Mouse (Mus musculus): ENCODE measurements at regions not wholly inside any gene's neighbourhood (a gene's known extent, or its start where the extent isn't known, plus 50 kb on each side); places are given as distances from the start of the nearest gene placed in this dataset.

GRCm38 (mm10) chr13:60291344-60291743 lies 114.2 kb upstream of the Gas1 start:
- Histone ChIP-seq H3K9ac (ENCODE audit: low read length) (no peak overlapping the region), H3K27me3 (ENCODE audit: control insufficient read depth, insufficient read depth, low read length) (no peaks in the 10 kb centered on the region), H3K9me3 (replicated peaks; ENCODE audit: control insufficient read depth, low read length) (no peaks in the 10 kb centered on the region), H3K4me3 (ENCODE audit: low read length) (no peak overlapping the region), H3K36me3 (ENCODE audit: control insufficient read depth, insufficient read depth) (no peaks in the 10 kb centered on the region), H3K4me1 (ENCODE audit: control insufficient read depth, insufficient read depth, low read length) (peaks cover 18% of the 10 kb centered on the region), H3K27ac (ENCODE audit: low read length) (no peak overlapping the region; the same call in 1 of the 2 replicates), H3K4me2 (ENCODE audit: low read depth, low read length) (no peak overlapping the region)
- 75% methylated on average over 3 of the region's 3 CpGs for WGBS
- ATAC-seq (replicated peaks; ENCODE audit: extremely low read depth, insufficient read depth, low FRiP score), result no peak

- no peak overlapping the region for H3K27ac ChIP-seq (ENCODE audit: low read length)
- no peak for ATAC-seq (replicated peaks; ENCODE audit: extremely low read depth, insufficient read depth, low FRiP score)
- no peaks in the 10 kb centered on the region for H3K36me3 ChIP-seq (ENCODE audit: control insufficient read depth, insufficient read depth)
- H3K9ac ChIP-seq (ENCODE audit: low read length), result no peak overlapping the region
- WGBS, result 62% methylated on average over 13 of the region's 13 CpGs
- no peaks in the 10 kb centered on the region for H3K9me3 ChIP-seq (replicated peaks; ENCODE audit: control insufficient read depth, low read length)
- H3K4me2 ChIP-seq (ENCODE audit: low read depth, low read length), result no peak overlapping the region
- no peaks in the 10 kb centered on the region for H3K27me3 ChIP-seq (ENCODE audit: control insufficient read depth, insufficient read depth, low read length)
- no peak overlapping the region for H3K4me3 ChIP-seq (ENCODE audit: low read length)
- H3K4me1 ChIP-seq (ENCODE audit: control insufficient read depth, insufficient read depth, low read length), result no peaks in the 10 kb centered on the region
Measured at GRCm38 (mm10) chr13:60296201-60296895, 119.2 kb upstream of the Gas1 start.

DNA sequence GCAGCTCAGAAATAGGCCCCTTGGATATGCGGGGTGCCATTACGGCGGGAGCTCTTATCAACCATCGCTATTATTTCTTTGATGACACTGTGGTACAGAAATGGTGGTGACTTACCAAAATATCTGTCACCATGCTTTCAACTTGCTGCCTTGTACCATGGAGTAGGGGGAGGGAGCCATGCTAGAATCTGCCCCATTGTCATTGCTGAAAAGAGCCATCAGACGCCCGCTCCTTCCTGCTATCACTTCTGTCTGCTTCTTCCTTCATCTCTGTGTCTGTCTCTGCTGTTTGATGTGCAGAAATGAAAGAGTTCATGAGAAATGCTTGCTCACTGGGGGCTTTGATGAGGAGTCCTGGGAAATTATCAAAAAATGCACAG lies 119.7 kb upstream of the Gas1 start:
- H3K36me3 ChIP-seq (ENCODE audit: control insufficient read depth, insufficient read depth), result no peaks in the 10 kb centered on the region
- WGBS, result 86% methylated on average over 6 of the region's 6 CpGs
- no peak for ATAC-seq (replicated peaks; ENCODE audit: extremely low read depth, insufficient read depth, low FRiP score)
- no peak overlapping the region for H3K4me2 ChIP-seq (ENCODE audit: low read depth, low read length)
- no peaks in the 10 kb centered on the region for H3K9me3 ChIP-seq (replicated peaks; ENCODE audit: control insufficient read depth, low read length)
- no peak overlapping the region for H3K4me3 ChIP-seq (ENCODE audit: low read length)
- no peaks in the 10 kb centered on the region for H3K4me1 ChIP-seq (ENCODE audit: control insufficient read depth, insufficient read depth, low read length)
- no peak overlapping the region for H3K9ac ChIP-seq (ENCODE audit: low read length)
- H3K27me3 ChIP-seq (ENCODE audit: control insufficient read depth, insufficient read depth, low read length), result no peaks in the 10 kb centered on the region
- no peak overlapping the region for H3K27ac ChIP-seq (ENCODE audit: low read length)

DNA sequence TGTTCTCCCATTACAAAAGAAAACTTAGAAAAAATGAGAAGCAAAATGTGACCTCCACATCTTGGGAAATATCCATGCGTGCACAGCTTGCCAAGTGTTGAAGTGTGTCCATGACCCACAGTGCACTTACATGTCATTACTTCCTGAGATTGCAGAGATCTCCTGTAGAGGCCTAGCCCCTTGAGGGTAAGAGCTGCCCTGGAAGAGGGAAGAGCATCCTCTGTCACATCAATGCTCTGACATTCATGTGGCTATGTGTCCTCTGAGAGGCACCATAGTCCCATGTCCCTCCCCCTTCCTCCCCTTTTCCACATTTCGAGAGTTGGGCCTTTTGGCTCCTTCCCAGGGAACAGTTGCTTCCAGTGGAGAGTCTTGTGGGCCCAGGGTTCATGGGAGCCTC lies 121.4 kb upstream of the Gas1 start:
- Histone ChIP-seq H3K4me3 (ENCODE audit: low read length) (no peak overlapping the region), H3K36me3 (ENCODE audit: control insufficient read depth, insufficient read depth) (no peaks in the 10 kb centered on the region), H3K9me3 (replicated peaks; ENCODE audit: control insufficient read depth, low read length) (no peaks in the 10 kb centered on the region), H3K27me3 (ENCODE audit: control insufficient read depth, insufficient read depth, low read length) (no peaks in the 10 kb centered on the region), H3K27ac (ENCODE audit: low read length) (peak overlapping the region; percentile 3; the same call in 1 of the 2 replicates), H3K4me2 (ENCODE audit: low read depth, low read length) (no peak overlapping the region), H3K4me1 (ENCODE audit: control insufficient read depth, insufficient read depth, low read length) (no peaks in the 10 kb centered on the region), H3K9ac (ENCODE audit: low read length) (no peak overlapping the region)
- 49% methylated on average over 2 of the region's 2 CpGs for WGBS
- ATAC-seq (replicated peaks; ENCODE audit: extremely low read depth, insufficient read depth, low FRiP score), result no peak

DNA sequence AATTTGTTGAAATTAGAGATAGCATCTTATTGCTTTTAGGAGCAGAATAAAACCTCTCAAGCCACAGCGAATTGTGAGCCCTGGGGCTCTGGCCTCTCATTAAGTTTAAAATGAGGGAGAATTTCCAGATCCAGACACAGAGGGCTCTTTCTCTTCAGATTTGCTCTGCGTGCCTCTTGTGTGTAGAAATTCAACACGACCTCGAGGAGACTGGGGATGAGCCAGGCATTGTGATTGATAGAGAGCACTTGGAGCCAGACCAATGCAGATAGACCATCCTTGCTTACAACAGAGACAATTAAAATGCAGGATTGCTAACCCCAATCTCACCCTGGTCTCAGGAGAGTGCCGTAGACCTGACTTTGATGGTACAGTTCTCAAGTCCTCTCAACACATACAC lies 121.9 kb upstream of the Gas1 start:
- H3K27ac ChIP-seq (ENCODE audit: low read length), result peak overlapping the region; percentile 3; the same call in 1 of the 2 replicates
- H3K4me3 ChIP-seq (ENCODE audit: low read length), result no peak overlapping the region
- H3K4me1 ChIP-seq (ENCODE audit: control insufficient read depth, insufficient read depth, low read length), result no peaks in the 10 kb centered on the region
- H3K9me3 ChIP-seq (replicated peaks; ENCODE audit: control insufficient read depth, low read length), result no peaks in the 10 kb centered on the region
- H3K9ac ChIP-seq (ENCODE audit: low read length), result no peak overlapping the region
- H3K36me3 ChIP-seq (ENCODE audit: control insufficient read depth, insufficient read depth), result no peaks in the 10 kb centered on the region
- H3K27me3 ChIP-seq (ENCODE audit: control insufficient read depth, insufficient read depth, low read length), result no peaks in the 10 kb centered on the region
- no peak for ATAC-seq (replicated peaks; ENCODE audit: extremely low read depth, insufficient read depth, low FRiP score)
- H3K4me2 ChIP-seq (ENCODE audit: low read depth, low read length), result no peak overlapping the region
- 59% methylated on average over 5 of the region's 5 CpGs for WGBS

DNA sequence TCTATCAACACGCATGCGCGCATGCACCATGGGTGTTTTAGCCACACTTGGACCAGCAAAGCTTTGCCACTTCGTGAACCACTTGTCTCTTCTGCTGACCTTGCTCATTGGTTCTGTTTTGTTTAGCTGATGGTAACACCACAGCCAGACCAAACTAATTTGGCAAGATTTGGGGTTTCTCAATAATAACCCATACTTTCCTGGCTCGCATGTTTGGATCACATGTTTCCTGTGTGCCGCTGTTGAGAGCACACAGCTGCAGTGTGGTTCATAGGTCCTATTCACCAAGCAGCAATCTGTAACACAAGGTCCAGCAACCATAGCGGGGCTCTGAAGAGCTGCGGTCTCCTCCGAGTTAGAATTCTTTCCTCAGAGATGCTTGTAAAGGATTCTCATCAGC lies 126.4 kb upstream of the Gas1 start:
- no peak overlapping the region for H3K9ac ChIP-seq (ENCODE audit: low read length)
- H3K4me2 ChIP-seq (ENCODE audit: low read depth, low read length), result no peak overlapping the region
- 86% methylated on average over 9 of the region's 9 CpGs for WGBS
- H3K4me1 ChIP-seq (ENCODE audit: control insufficient read depth, insufficient read depth, low read length), result peaks cover 14% of the 10 kb centered on the region
- no peaks in the 10 kb centered on the region for H3K36me3 ChIP-seq (ENCODE audit: control insufficient read depth, insufficient read depth)
- ATAC-seq (replicated peaks; ENCODE audit: extremely low read depth, insufficient read depth, low FRiP score), result no peak
- no peak overlapping the region for H3K4me3 ChIP-seq (ENCODE audit: low read length)
- no peak overlapping the region for H3K27ac ChIP-seq (ENCODE audit: low read length)
- no peaks in the 10 kb centered on the region for H3K9me3 ChIP-seq (replicated peaks; ENCODE audit: control insufficient read depth, low read length)
- H3K27me3 ChIP-seq (ENCODE audit: control insufficient read depth, insufficient read depth, low read length), result no peaks in the 10 kb centered on the region

DNA sequence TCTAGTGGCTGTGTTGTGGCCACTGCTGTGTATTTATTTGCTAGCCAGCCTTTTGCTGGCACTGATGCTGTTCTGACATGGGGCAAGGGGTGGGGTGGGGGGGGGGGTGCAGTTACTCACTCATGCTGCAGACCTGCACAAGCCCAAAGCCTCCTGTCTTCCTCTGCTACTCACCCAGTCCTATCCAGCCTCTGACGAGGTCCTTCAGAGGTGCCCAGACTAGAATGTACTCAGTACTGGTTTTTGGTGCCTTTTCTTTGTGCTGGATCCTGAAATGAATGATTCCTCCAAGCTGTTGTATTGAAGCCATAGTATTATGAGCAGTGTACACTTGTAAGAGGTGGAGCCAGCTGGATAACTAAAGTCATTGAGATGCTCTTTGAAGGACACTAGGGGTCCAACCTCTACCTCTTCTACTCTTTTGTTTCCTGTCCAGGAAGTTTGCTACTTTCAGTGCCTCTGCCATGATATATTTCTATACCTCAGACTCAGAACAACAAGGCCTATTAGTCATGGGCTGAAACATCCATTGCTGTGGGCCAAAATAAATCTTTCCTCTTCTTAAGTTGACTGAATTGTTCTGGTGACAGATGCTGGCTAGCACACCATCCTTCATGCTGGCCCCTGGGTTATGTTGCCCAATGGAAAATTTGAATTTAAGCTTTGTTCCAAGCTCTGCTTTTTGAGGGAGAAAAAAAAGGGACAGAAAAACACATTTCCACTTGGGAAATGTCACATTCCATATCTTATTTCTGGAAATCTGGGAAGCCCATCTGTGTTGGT lies 128.1 kb upstream of the Gas1 start:
- Histone ChIP-seq H3K4me1 (ENCODE audit: control insufficient read depth, insufficient read depth, low read length) (peaks cover 18% of the 10 kb centered on the region), H3K9me3 (replicated peaks; ENCODE audit: control insufficient read depth, low read length) (no peaks in the 10 kb centered on the region), H3K9ac (ENCODE audit: low read length) (no peak overlapping the region), H3K27me3 (ENCODE audit: control insufficient read depth, insufficient read depth, low read length) (no peaks in the 10 kb centered on the region), H3K4me2 (ENCODE audit: low read depth, low read length) (no peak overlapping the region), H3K36me3 (ENCODE audit: control insufficient read depth, insufficient read depth) (no peaks in the 10 kb centered on the region), H3K4me3 (ENCODE audit: low read length) (no peak overlapping the region), H3K27ac (ENCODE audit: low read length) (no peak overlapping the region)
- 57% methylated on average over 1 of the region's 1 CpGs for WGBS
- ATAC-seq (replicated peaks; ENCODE audit: extremely low read depth, insufficient read depth, low FRiP score), result no peak

DNA sequence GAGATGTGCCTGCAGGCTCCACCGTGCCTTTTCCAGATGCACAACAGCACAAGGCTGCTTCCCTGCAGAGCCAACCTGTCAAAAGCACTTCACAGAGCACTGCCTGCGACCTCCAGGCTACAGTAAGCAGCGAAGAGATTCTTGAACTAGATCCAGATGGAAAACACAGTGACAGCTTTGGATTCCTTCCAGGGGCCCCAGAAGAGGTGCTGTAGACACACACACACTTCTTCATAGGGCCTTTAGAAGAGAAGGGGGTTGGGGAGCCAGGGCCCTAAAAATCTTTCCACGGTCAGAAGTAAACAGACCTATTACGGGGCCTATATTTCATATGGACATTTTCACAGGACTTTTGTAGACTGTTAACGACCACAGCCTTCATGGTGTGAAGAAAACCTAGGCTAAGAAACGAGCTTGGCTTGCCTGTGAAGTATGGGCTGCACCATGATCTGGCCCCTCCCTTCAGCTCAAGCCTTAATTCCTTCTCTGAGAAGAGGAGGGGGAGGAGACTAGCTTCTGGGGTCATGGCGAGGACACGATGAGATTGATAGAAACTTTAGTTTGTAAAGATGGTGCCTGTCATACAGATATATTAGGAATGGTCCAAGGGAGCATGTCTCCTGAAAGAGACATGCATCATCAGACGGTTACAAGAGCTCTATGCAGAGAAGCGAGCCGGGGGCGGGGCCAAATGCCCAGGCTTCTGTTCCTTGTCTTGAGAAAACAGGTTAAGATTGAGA lies 131.1 kb upstream of the Gas1 start:
- peak overlapping the region; percentile 69 for H3K27ac ChIP-seq (ENCODE audit: low read length)
- no peaks in the 10 kb centered on the region for H3K27me3 ChIP-seq (ENCODE audit: control insufficient read depth, insufficient read depth, low read length)
- no peaks in the 10 kb centered on the region for H3K36me3 ChIP-seq (ENCODE audit: control insufficient read depth, insufficient read depth)
- 32% methylated on average over 13 of the region's 13 CpGs for WGBS
- H3K9ac ChIP-seq (ENCODE audit: low read length), result no peak overlapping the region
- no peaks in the 10 kb centered on the region for H3K9me3 ChIP-seq (replicated peaks; ENCODE audit: control insufficient read depth, low read length)
- H3K4me1 ChIP-seq (ENCODE audit: control insufficient read depth, insufficient read depth, low read length), result peaks cover 18% of the 10 kb centered on the region
- peak; percentile 89 for ATAC-seq (replicated peaks; ENCODE audit: extremely low read depth, insufficient read depth, low FRiP score)
- H3K4me2 ChIP-seq (ENCODE audit: low read depth, low read length), result peak overlapping the region; percentile 8; the same call in 1 of the 2 replicates
- H3K4me3 ChIP-seq (ENCODE audit: low read length), result no peak overlapping the region

DNA sequence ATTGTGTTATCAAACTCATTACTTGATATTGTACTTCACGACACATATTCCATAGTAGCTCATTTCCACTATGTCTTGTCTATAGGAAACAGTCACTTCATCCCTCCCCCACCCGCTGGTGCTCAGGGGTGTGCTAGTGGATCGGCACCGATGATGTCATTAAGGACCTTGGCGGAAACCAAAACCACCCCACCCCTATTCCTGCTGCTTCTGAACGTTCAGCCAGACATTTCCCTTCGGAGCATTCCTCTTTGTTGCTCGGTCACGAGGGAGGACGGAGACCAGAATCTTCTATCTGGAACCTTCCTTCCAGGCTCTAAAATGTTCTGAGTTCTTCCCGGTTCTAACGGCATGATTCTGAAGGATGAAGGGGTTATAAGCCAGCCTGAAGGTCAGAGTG lies 132.3 kb upstream of the Gas1 start:
- Histone ChIP-seq H3K9ac (ENCODE audit: low read length) (no peak overlapping the region), H3K9me3 (replicated peaks; ENCODE audit: control insufficient read depth, low read length) (no peaks in the 10 kb centered on the region), H3K4me3 (ENCODE audit: low read length) (no peak overlapping the region), H3K4me1 (ENCODE audit: control insufficient read depth, insufficient read depth, low read length) (peaks cover 18% of the 10 kb centered on the region), H3K27ac (ENCODE audit: low read length) (no peak overlapping the region), H3K4me2 (ENCODE audit: low read depth, low read length) (no peak overlapping the region), H3K27me3 (ENCODE audit: control insufficient read depth, insufficient read depth, low read length) (no peaks in the 10 kb centered on the region), H3K36me3 (ENCODE audit: control insufficient read depth, insufficient read depth) (no peaks in the 10 kb centered on the region)
- 82% methylated on average over 12 of the region's 12 CpGs for WGBS
- ATAC-seq (replicated peaks; ENCODE audit: extremely low read depth, insufficient read depth, low FRiP score), result no peak

All from heart, embryonic 16.5 days (tissue).